ENCODE assay signal across 8 mouse cellular contexts in genomic region chr5:33038656-33039509, GRCm38 (mm10). TPM values are rescaled to one million over a fixed set of nuclear protein-coding genes. Genes with fewer than 3 reads are reported as not detected.
DNase-seq lines count a peak whose midpoint lies in the region; ATAC-seq and TF ChIP-seq lines count a peak whose summit lies in the region.

No protein-coding gene starts in this region.

- H3K9ac ChIP-seq in kidney, postnatal 0 days (ENCODE audit: low read depth, low read length) = no peak overlapping the region
- H3K9ac ChIP-seq in embryonic facial prominence, embryonic 13.5 days = peak overlapping the region; percentile 11; the same call in 1 of the 2 replicates
- no peak overlapping the region for H3K9ac ChIP-seq in intestine, postnatal 0 days (ENCODE audit: low read depth, low read length)
- no peak overlapping the region for H3K9ac ChIP-seq in neural tube, embryonic 12.5 days

- no peaks in the 10 kb centered on the region for H3K36me3 ChIP-seq in kidney, postnatal 0 days (ENCODE audit: insufficient read depth, low read length)
- no peaks in the 10 kb centered on the region for H3K36me3 ChIP-seq in embryonic facial prominence, embryonic 13.5 days
- H3K36me3 ChIP-seq in intestine, postnatal 0 days (ENCODE audit: control insufficient read depth, insufficient read depth) = no peaks in the 10 kb centered on the region
- H3K36me3 ChIP-seq in neural tube, embryonic 12.5 days = no peaks in the 10 kb centered on the region

- H3K4me2 ChIP-seq in kidney, postnatal 0 days (ENCODE audit: low read length) = peak overlapping the region; percentile 43
- H3K4me2 ChIP-seq in embryonic facial prominence, embryonic 13.5 days = peak overlapping the region; percentile 55
- peak overlapping the region; percentile 56 for H3K4me2 ChIP-seq in intestine, postnatal 0 days (replicated peaks; ENCODE audit: low read depth)
- peak overlapping the region; percentile 47 for H3K4me2 ChIP-seq in neural tube, embryonic 12.5 days (replicated peaks)

- H3K27ac ChIP-seq in kidney, postnatal 0 days = no peak overlapping the region
- H3K27ac ChIP-seq in embryonic facial prominence, embryonic 13.5 days = no peak overlapping the region
- H3K27ac ChIP-seq in intestine, postnatal 0 days (ENCODE audit: low read depth, low read length) = no peak overlapping the region
- no peak overlapping the region for H3K27ac ChIP-seq in neural tube, embryonic 12.5 days

- TF ChIP-seq CTCF in kidney, postnatal 0 days (IDR thresholded peaks at IDR 0.05; ENCODE audit: low read depth) = no peak
- no peak for TF ChIP-seq CTCF in intestine, postnatal 0 days (IDR thresholded peaks at IDR 0.05; ENCODE audit: low read depth)

- H3K4me1 ChIP-seq in kidney, postnatal 0 days (replicated peaks; ENCODE audit: insufficient read depth, low read length) = no peaks in the 10 kb centered on the region
- peaks cover 3% of the 10 kb centered on the region; the same call in 1 of the 2 replicates for H3K4me1 ChIP-seq in embryonic facial prominence, embryonic 13.5 days
- H3K4me1 ChIP-seq in intestine, postnatal 0 days (replicated peaks; ENCODE audit: control insufficient read depth, insufficient read depth, low read length) = peaks cover 4% of the 10 kb centered on the region; the same call in 1 of the 2 replicates
- no peaks in the 10 kb centered on the region for H3K4me1 ChIP-seq in neural tube, embryonic 12.5 days

- no peaks in the 10 kb centered on the region for H3K9me3 ChIP-seq in kidney, postnatal 0 days (replicated peaks; ENCODE audit: low read length)
- H3K9me3 ChIP-seq in embryonic facial prominence, embryonic 13.5 days = no peaks in the 10 kb centered on the region
- no peaks in the 10 kb centered on the region for H3K9me3 ChIP-seq in intestine, postnatal 0 days (ENCODE audit: control insufficient read depth)
- H3K9me3 ChIP-seq in neural tube, embryonic 12.5 days = no peaks in the 10 kb centered on the region

- no peak overlapping the region for H3K4me3 ChIP-seq in kidney, postnatal 0 days (replicated peaks; ENCODE audit: low read depth, low read length)
- H3K4me3 ChIP-seq in embryonic facial prominence, embryonic 13.5 days = no peak overlapping the region
- no peak overlapping the region for H3K4me3 ChIP-seq in intestine, postnatal 0 days (ENCODE audit: low read depth, low read length)
- H3K4me3 ChIP-seq in neural tube, embryonic 12.5 days = no peak overlapping the region

- DNase-seq in kidney, postnatal 0 days (ENCODE audit: low spot score) = no peak
- DNase-seq in kidney, adult 11 months = no peak
- DNase-seq in adrenal gland, postnatal 14 days = no peak

- no peaks in the 10 kb centered on the region for H3K27me3 ChIP-seq in kidney, postnatal 0 days (ENCODE audit: insufficient read depth, low read length)
- no peaks in the 10 kb centered on the region for H3K27me3 ChIP-seq in embryonic facial prominence, embryonic 13.5 days
- no peaks in the 10 kb centered on the region for H3K27me3 ChIP-seq in intestine, postnatal 0 days (replicated peaks; ENCODE audit: control insufficient read depth, insufficient read depth, low read length)
- no peaks in the 10 kb centered on the region for H3K27me3 ChIP-seq in neural tube, embryonic 12.5 days (replicated peaks)

- ATAC-seq in kidney, postnatal 0 days (replicated peaks; ENCODE audit: low FRiP score, low read depth) = no peak
- no peak for ATAC-seq in embryonic facial prominence, embryonic 13.5 days (ENCODE audit: insufficient number of reproducible peaks, insufficient read depth, low FRiP score, low TSS enrichment, low read depth)
- ATAC-seq in intestine, postnatal 0 days = no peak
- ATAC-seq in neural tube, embryonic 12.5 days (ENCODE audit: low FRiP score, low read depth) = no peak
- no peak for ATAC-seq in erythroblast, adult 5-6 weeks (replicated peaks; ENCODE audit: low FRiP score, poor library complexity, severe bottlenecking)
- ATAC-seq in monocyte, adult 5-6 weeks (replicated peaks; ENCODE audit: insufficient number of reproducible peaks, low FRiP score, low TSS enrichment, poor library complexity, severe bottlenecking) = no peak

- whole genome bisulfite sequencing in kidney, postnatal 0 days = 43% methylated on average over 13 of the region's 13 CpGs
- WGBS in embryonic facial prominence, embryonic 13.5 days = 44% methylated on average over 13 of the region's 13 CpGs
- WGBS in intestine, postnatal 0 days = 42% methylated on average over 13 of the region's 13 CpGs
- WGBS in neural tube, embryonic 12.5 days = 50% methylated on average over 13 of the region's 13 CpGs

RNA-seq across cellular contexts. Expression of gene Ywhah, which starts 20.3 kb away (rescaled TPM):
- 236 and 272 TPM in 2 replicates for polyA plus RNA-seq in kidney, postnatal 0 days (2015; fragmentation: Nextera tagmentation; extraction: Ambion mirVana)
- 384 and 394 TPM in 2 replicates for polyA plus RNA-seq in embryonic facial prominence, embryonic 13.5 days (2015; fragmentation: Nextera tagmentation; extraction: Ambion mirVana)
- 253 and 260 TPM in 2 replicates for polyA plus RNA-seq in intestine, postnatal 0 days (2015; fragmentation: Nextera tagmentation; extraction: Ambion mirVana)
- 507 and 538 TPM in 2 replicates for polyA plus RNA-seq in neural tube, embryonic 12.5 days (2016; fragmentation: Nextera tagmentation; extraction: Ambion mirVana)
- 91.3 and 122 TPM in 2 replicates for total RNA-seq in erythroblast, adult 5-6 weeks (2015; ENCODE audit: low replicate concordance)
- 74.4 and 102 TPM in 2 replicates for total RNA-seq in erythroblast, adult 5-6 weeks (2017; ENCODE audit: low replicate concordance)
- 137 to 272 TPM (median 186 TPM) in 3 replicates for total RNA-seq in monocyte, adult 5-6 weeks (2017)
- 162 and 166 TPM in 2 replicates for total RNA-seq in adrenal gland, postnatal 14 days (2021)
